Mouse (Mus musculus): ENCODE measurements around the gene Aars. TPM values are rescaled to one million over a fixed set of nuclear protein-coding genes. Genes with fewer than 3 reads are reported as not detected.
A peak's percentile ranks its signal among the peaks of the same experiment; 100 is the strongest.
"Not testable (repeated sequence)": the region's sequence is repeated elsewhere in the genome, so short reads cannot be mapped to it uniquely, and the experiment has no call there.

Gene Aars
- polyA plus RNA-seq, 1 experiment from 2014 or later: 43.2 TPM

DNA sequence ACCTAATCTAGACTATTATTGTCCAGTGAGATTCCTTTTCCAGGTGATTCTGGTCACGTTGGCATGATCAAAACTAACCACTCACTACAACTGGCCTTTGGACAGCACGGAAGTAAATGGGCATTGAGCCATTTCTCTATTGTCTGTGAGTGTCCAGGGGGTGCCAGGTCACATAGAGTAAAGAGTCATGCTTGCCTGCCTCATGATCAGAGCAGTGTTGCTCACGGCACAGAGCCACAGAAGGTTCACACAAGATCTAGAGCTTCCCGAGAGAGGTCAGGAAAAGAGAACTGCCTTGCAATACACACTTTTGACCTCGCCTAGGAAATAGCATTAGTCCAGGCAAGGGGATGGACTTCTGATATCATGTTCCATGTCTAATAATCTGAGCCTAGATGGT is 46.5 kb downstream of the Aars start:
- Histone ChIP-seq H3K36me3 (ENCODE audit: control insufficient read depth, insufficient read depth, low read length) (no peaks in the 10 kb centered on the region), H3K4me3 (ENCODE audit: low read depth, low read length) (no peak overlapping the region), H3K27ac (ENCODE audit: low read length) (no peak overlapping the region), H3K9me3 (ENCODE audit: control insufficient read depth, low read depth, low read length) (no peaks in the 10 kb centered on the region), H3K27me3 (ENCODE audit: control insufficient read depth, insufficient read depth, low read length) (no peaks in the 10 kb centered on the region), H3K9ac (replicated peaks; ENCODE audit: low read depth, low read length) (no peak overlapping the region), H3K4me1 (ENCODE audit: control insufficient read depth, insufficient read depth, low read length) (no peaks in the 10 kb centered on the region), H3K4me2 (replicated peaks; ENCODE audit: low read depth, low read length) (no peak overlapping the region)
- 71% methylated on average over 5 of the region's 5 CpGs for WGBS
- ATAC-seq (ENCODE audit: insufficient number of reproducible peaks, insufficient read depth, low FRiP score, low read depth): no peak

DNA sequence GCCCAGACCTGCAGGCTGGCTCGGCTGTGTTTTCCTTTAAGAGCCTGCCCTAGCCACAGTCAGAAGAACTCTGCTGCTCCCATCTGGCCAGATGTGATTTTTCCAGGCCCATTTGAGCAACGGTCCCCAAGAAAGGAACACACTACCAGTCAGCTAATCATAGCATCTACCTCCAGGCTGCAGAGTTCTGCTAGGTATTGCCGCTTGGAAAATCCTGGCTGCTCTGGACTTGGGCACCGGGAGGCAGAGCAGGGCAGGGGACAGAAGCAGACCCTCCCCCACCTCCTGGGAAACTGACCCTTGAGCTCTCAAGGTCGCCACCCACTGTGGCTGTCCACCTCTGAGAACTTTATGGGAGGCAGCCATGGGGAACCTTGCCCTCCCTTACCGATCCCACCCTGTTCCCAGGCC is 46.9 kb downstream of the Aars start:
- no peak for ATAC-seq (ENCODE audit: insufficient number of reproducible peaks, insufficient read depth, low FRiP score, low read depth)
- H3K4me2 ChIP-seq (replicated peaks; ENCODE audit: low read depth, low read length): no peak overlapping the region
- H3K4me1 ChIP-seq (ENCODE audit: control insufficient read depth, insufficient read depth, low read length): no peaks in the 10 kb centered on the region
- H3K36me3 ChIP-seq (ENCODE audit: control insufficient read depth, insufficient read depth, low read length): no peaks in the 10 kb centered on the region
- H3K9me3 ChIP-seq (ENCODE audit: control insufficient read depth, low read depth, low read length): no peaks in the 10 kb centered on the region
- H3K27me3 ChIP-seq (ENCODE audit: control insufficient read depth, insufficient read depth, low read length): no peaks in the 10 kb centered on the region
- no peak overlapping the region for H3K9ac ChIP-seq (replicated peaks; ENCODE audit: low read depth, low read length)
- WGBS: 30% methylated on average over 6 of the region's 6 CpGs
- no peak overlapping the region for H3K27ac ChIP-seq (ENCODE audit: low read length)
- H3K4me3 ChIP-seq (ENCODE audit: low read depth, low read length): no peak overlapping the region

DNA sequence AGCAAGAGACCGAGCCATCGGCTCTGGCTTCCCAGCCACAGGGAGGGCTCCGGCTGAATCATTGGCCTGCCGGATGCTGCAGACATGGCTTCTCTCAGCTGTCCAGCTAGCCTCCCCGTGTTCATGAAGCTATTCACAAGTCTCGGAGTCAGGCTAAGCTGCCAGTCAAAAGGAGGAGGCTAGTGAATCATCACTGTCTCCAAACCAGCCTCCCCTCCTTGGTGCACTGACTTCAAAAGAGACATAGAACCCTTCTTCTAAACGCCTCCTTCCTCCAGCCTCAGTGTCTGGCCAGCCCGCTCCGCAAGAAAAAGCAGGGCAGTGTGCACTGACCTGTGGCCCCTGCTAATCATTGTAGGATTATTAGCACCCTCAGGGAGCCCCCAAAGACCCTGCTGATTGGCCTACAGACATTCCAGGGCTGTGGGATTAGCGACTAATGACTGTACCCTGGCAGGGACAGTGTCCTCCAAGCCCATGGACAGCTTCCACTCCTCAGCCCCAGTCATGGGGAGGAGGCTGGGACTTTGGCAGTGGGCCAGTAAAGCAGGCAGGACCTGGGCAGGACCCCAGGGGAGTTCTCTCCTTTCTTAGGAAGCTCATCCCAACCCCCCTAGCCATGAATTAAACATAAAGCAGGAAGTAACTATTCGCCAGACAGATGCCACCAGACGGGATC is 48.8 kb downstream of the Aars start:
- Histone ChIP-seq H3K27ac (ENCODE audit: low read length) (no peak overlapping the region), H3K36me3 (ENCODE audit: control insufficient read depth, insufficient read depth, low read length) (no peaks in the 10 kb centered on the region), H3K4me1 (ENCODE audit: control insufficient read depth, insufficient read depth, low read length) (no peaks in the 10 kb centered on the region), H3K4me2 (replicated peaks; ENCODE audit: low read depth, low read length) (no peak overlapping the region), H3K27me3 (ENCODE audit: control insufficient read depth, insufficient read depth, low read length) (no peaks in the 10 kb centered on the region), H3K9ac (replicated peaks; ENCODE audit: low read depth, low read length) (no peak overlapping the region), H3K4me3 (ENCODE audit: low read depth, low read length) (no peak overlapping the region), H3K9me3 (ENCODE audit: control insufficient read depth, low read depth, low read length) (no peaks in the 10 kb centered on the region)
- 65% methylated on average over 12 of the region's 12 CpGs for WGBS
- peak; percentile 61; the same call in 1 of the 2 replicates for ATAC-seq (ENCODE audit: insufficient number of reproducible peaks, insufficient read depth, low FRiP score, low read depth)

DNA sequence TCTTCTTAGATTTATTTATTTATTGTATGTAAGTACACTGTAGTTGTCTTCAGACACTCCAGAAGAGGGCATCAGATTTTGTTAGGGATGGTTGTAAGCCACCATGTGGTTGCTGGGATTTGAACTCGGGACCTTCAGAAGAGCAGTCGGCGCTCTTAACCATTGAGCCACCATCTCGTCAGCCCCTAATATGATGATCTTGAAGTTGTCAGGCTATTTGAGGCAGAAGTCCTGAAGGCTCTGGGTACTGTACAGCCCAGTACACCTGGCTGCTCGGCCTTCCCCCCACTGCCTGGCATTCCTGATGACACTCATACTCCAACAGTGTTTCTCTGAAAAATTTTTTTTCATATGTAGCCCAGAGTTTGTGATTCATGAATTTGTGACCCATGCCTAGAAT is 51.0 kb downstream of the Aars start:
- WGBS: 88% methylated on average over 5 of the region's 5 CpGs
- H3K9ac ChIP-seq (replicated peaks; ENCODE audit: low read depth, low read length); H3K36me3 ChIP-seq (ENCODE audit: control insufficient read depth, insufficient read depth, low read length); H3K4me1 ChIP-seq (ENCODE audit: control insufficient read depth, insufficient read depth, low read length); ATAC-seq (ENCODE audit: insufficient number of reproducible peaks, insufficient read depth, low FRiP score, low read depth); H3K27ac ChIP-seq (ENCODE audit: low read length); H3K4me3 ChIP-seq (ENCODE audit: low read depth, low read length); H3K9me3 ChIP-seq (ENCODE audit: control insufficient read depth, low read depth, low read length); H3K4me2 ChIP-seq (replicated peaks; ENCODE audit: low read depth, low read length); H3K27me3 ChIP-seq (ENCODE audit: control insufficient read depth, insufficient read depth, low read length): not testable (repeated sequence)

DNA sequence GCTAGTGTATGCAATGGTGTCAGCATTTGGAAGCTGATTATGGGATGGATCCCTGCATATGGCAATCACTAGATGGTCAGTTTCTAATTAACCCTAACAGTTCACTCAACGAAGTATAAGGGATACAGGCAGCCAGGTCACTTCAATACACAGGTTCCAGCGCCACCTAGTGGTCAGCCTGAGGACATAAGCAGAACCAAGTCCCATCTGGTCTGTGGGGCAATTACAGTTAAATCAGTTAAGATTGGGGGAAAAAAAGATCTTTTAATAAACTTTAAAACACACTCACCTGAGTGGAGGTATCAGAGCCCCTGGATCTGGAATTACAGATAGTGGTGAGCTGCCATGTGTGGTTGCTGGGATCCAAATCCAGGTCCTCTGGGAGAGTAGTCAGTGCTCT is 57.2 kb downstream of the Aars start:
- no peaks in the 10 kb centered on the region for H3K9me3 ChIP-seq (ENCODE audit: control insufficient read depth, low read depth, low read length)
- H3K9ac ChIP-seq (replicated peaks; ENCODE audit: low read depth, low read length): no peak overlapping the region
- no peak overlapping the region for H3K4me2 ChIP-seq (replicated peaks; ENCODE audit: low read depth, low read length)
- 0% methylated on average over 2 of the region's 2 CpGs for WGBS
- no peak for ATAC-seq (ENCODE audit: insufficient number of reproducible peaks, insufficient read depth, low FRiP score, low read depth)
- no peaks in the 10 kb centered on the region for H3K36me3 ChIP-seq (ENCODE audit: control insufficient read depth, insufficient read depth, low read length)
- H3K4me3 ChIP-seq (ENCODE audit: low read depth, low read length): no peak overlapping the region
- no peaks in the 10 kb centered on the region for H3K4me1 ChIP-seq (ENCODE audit: control insufficient read depth, insufficient read depth, low read length)
- no peaks in the 10 kb centered on the region for H3K27me3 ChIP-seq (ENCODE audit: control insufficient read depth, insufficient read depth, low read length)
- H3K27ac ChIP-seq (ENCODE audit: low read length): no peak overlapping the region

DNA sequence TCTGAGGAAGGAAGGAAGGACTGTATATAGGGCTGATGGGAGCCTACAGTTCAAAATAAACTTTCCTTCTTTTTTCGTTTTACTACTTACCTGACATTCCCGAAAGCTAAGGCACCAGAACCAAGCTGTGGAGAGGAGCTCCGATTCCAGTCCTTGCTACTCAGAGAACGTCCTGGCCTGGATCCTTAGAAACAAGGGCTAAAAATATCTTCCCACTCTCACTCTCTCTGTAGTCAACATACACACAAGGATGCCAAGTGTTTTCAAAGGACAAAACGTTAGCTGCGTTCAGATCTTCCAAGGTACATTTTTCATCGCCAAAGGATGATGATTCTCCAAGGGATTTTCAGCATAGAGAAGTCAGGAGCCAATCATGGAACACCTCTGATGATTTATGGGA is 58.8 kb downstream of the Aars start:
- 81% methylated on average over 7 of the region's 7 CpGs for whole genome bisulfite sequencing
- H3K4me2 ChIP-seq (replicated peaks; ENCODE audit: low read depth, low read length): no peak overlapping the region
- no peak overlapping the region for H3K9ac ChIP-seq (replicated peaks; ENCODE audit: low read depth, low read length)
- ATAC-seq (ENCODE audit: insufficient number of reproducible peaks, insufficient read depth, low FRiP score, low read depth): no peak
- H3K27me3 ChIP-seq (ENCODE audit: control insufficient read depth, insufficient read depth, low read length): no peaks in the 10 kb centered on the region
- no peak overlapping the region for H3K27ac ChIP-seq (ENCODE audit: low read length)
- H3K36me3 ChIP-seq (ENCODE audit: control insufficient read depth, insufficient read depth, low read length): no peaks in the 10 kb centered on the region
- H3K4me1 ChIP-seq (ENCODE audit: control insufficient read depth, insufficient read depth, low read length): 0 out of 2 replicates have a peak, but pooled peaks cover 5% of the 10 kb centered on the region
- no peak overlapping the region for H3K4me3 ChIP-seq (ENCODE audit: low read depth, low read length)
- H3K9me3 ChIP-seq (ENCODE audit: control insufficient read depth, low read depth, low read length): no peaks in the 10 kb centered on the region

DNA sequence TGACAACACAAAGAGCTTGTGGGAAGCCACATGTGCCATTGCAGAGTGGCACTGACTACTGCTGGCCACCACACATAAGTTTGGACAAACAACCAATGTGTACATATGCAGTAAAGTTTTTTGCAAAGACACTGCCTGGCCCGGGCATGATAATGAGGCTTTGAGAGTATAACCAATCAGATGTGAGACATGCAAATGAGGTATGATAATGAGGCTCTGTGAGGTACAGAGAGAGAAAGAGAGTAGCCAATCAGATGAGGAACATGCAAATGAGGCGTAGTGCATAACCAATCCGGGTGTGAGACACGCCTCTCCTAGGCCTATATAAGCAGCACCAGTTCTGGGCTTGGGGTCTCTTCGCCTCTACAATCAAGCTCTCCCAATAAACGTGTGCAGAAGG is 59.4 kb downstream of the Aars start, which contains the start of gene Clec18a:
TSS of gene Clec18a (minus strand) at position 101 of the 400 bp plus-strand sequence.
- not testable (repeated sequence) for H3K4me2 ChIP-seq (replicated peaks; ENCODE audit: low read depth, low read length); H3K9me3 ChIP-seq (ENCODE audit: control insufficient read depth, low read depth, low read length); H3K4me1 ChIP-seq (ENCODE audit: control insufficient read depth, insufficient read depth, low read length); H3K27me3 ChIP-seq (ENCODE audit: control insufficient read depth, insufficient read depth, low read length); H3K9ac ChIP-seq (replicated peaks; ENCODE audit: low read depth, low read length); H3K4me3 ChIP-seq (ENCODE audit: low read depth, low read length); H3K27ac ChIP-seq (ENCODE audit: low read length); H3K36me3 ChIP-seq (ENCODE audit: control insufficient read depth, insufficient read depth, low read length); ATAC-seq (ENCODE audit: insufficient number of reproducible peaks, insufficient read depth, low FRiP score, low read depth)
- WGBS: 88% methylated on average over 5 of the region's 6 CpGs

DNA sequence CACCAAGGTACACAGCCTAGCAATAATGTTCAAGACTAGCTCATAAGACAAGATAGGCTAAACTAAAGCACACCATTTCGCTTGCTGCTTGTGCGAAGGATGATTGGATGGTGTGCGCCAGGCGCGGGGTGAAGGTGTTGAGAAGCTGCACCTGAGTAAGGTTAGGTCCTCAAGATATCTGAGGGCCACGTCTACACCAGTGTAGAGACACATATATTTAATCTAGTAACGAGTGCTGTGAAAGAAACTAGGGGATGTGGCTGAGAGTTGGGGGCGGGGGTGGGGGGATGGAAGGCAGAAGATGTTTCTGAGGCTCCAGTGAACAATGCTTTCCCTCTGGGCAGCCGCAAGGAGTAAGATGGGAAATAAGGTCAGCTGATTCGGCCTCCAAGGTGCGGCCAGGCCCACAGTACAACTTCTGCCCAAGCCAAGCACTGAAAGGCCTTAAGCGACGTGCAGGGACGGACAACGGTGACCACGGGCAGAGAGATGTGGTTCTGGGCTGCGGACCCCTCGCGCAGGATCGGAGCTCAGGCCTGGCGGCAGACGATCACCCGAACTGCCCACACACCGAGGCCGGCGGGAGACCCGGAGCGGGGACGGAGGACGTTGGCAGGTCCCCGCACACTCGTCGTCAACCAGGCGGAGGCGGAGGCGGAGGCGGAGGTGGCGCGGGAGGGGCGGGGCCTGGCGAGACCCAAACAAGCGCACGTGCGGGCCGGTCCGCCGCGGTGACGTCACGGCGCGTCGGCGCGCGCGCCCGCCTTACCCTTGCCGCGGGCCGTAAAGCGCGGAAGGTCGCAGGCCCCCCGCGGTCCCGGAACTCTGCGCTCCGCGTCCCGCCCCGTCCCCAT is 61.1 kb downstream of the Aars start, which contains the start of gene Pdpr:
TSS of gene Pdpr (plus strand) at position 766 of the 854 bp plus-strand sequence.
- Histone ChIP-seq H3K9me3 (ENCODE audit: control insufficient read depth, low read depth, low read length) (no peaks in the 10 kb centered on the region), H3K4me2 (replicated peaks; ENCODE audit: low read depth, low read length) (peak within 1 kb of the TSS; percentile 63), H3K4me3 (ENCODE audit: low read depth, low read length) (peak within 1 kb of the TSS; percentile 57), H3K27ac (ENCODE audit: low read length) (no peak within 1 kb of the TSS), H3K9ac (replicated peaks; ENCODE audit: low read depth, low read length) (peak within 1 kb of the TSS; percentile 58), H3K27me3 (ENCODE audit: control insufficient read depth, insufficient read depth, low read length) (no peaks in the 10 kb centered on the region), H3K4me1 (ENCODE audit: control insufficient read depth, insufficient read depth, low read length) (0 out of 2 replicates have a peak, but pooled peaks cover 5% of the 10 kb centered on the region), H3K36me3 (ENCODE audit: control insufficient read depth, insufficient read depth, low read length) (no peaks in the 10 kb centered on the region)
- WGBS: 8% methylated on average over 36 of the region's 72 CpGs
- ATAC-seq (ENCODE audit: insufficient number of reproducible peaks, insufficient read depth, low FRiP score, low read depth): peak; percentile 93
